8 mouse cellular contexts compared by ENCODE assay signal in the genomic region with DNA sequence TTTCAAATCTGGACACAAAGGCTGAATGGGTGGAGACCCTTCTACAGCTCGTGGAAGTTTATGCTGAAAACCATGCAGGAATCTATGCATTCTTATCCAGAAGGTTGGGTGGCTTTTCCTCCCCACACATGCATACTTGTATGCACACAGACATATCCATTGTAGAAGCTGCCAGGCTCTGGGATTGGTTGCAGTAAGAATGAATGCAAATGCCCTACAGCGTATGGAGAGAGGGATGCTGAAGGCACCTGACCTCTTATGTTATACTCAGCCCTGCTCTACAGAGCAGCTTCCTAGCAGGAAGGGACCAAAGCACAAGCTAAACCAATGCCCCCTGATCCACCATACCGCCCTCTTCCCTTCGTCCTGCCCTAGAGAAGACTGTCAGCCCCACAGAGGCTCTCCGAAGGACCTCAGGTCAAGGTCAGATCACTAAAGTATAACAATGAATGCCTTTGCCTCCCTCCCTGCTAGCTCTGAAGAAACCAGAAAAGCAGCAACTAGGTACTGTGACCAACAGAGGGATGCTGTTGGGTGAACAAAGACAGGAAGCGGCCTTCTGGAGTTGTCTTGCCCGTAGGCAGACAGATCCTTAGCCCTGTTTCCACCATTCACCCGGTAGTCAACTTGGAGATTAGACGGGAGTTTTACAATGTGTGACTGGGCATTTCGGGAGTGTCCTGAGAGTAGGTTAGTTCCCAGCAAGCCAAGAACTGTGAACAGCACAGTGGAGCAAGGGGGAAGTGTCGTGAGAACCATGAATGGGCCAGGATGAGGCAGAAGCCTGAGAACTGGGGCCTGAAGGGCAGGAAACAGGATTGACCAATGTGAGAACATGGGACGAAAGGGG. TPM values are rescaled to one million over a fixed set of nuclear protein-coding genes. Genes with fewer than 3 reads are reported as not detected.
DNase-seq lines count a peak whose midpoint lies in the region; ATAC-seq and TF ChIP-seq lines count a peak whose summit lies in the region.

No protein-coding gene starts in this region.

- H3K4me1 ChIP-seq in heart, embryonic 10.5 days: peaks cover 36% of the 10 kb centered on the region
- peaks cover 12 to 16% of the 10 kb centered on the region in 2 experiments for H3K4me1 ChIP-seq in ES-E14 (ENCODE audit: control insufficient read depth in 2 of 2, insufficient read depth in 2 of 2, low read length in 2 of 2, poor library complexity in 1 of 2)
- peaks cover 27% of the 10 kb centered on the region for H3K4me1 ChIP-seq in heart, embryonic 16.5 days (ENCODE audit: control insufficient read depth, insufficient read depth, low read length)
- peaks cover 13% of the 10 kb centered on the region for H3K4me1 ChIP-seq in midbrain, embryonic 11.5 days (ENCODE audit: control insufficient read depth, insufficient read depth, low read length)

- H3K4me2 ChIP-seq in heart, embryonic 16.5 days (ENCODE audit: low read depth, low read length): peak overlapping the region; percentile 65
- H3K4me2 ChIP-seq in midbrain, embryonic 11.5 days: peak overlapping the region; percentile 68

- DNase-seq in heart, embryonic 10.5 days (ENCODE audit: low spot score): no peak
- DNase-seq in heart, adult 18-20 months: no peak
- DNase-seq in ES-E14 (ENCODE audit: low read depth, low spot score): no peak
- peak; percentile 90 for DNase-seq in midbrain, embryonic 11.5 days (ENCODE audit: low spot score, missing footprints)
- DNase-seq in urinary bladder, postnatal 14 days (ENCODE audit: low spot score): no peak
- DNase-seq in cerebellum, postnatal 25 days: no peak

- H3K27ac ChIP-seq in heart, embryonic 10.5 days: peak overlapping the region; percentile 90
- peak overlapping the region; percentile 23; the same call in 1 of the 2 replicates for H3K27ac ChIP-seq in ES-E14 (ENCODE audit: insufficient read depth, low read depth, low read length, poor library complexity, severe bottlenecking)
- H3K27ac ChIP-seq in heart, embryonic 16.5 days (ENCODE audit: low read length): peak overlapping the region; percentile 74
- peak overlapping the region; percentile 83 for H3K27ac ChIP-seq in midbrain, embryonic 11.5 days (ENCODE audit: low read depth, low read length)

- ATAC-seq in heart, embryonic 16.5 days (replicated peaks; ENCODE audit: extremely low read depth, insufficient read depth, low FRiP score): no peak
- ATAC-seq in midbrain, embryonic 11.5 days (ENCODE audit: low FRiP score): peak; percentile 45
- ATAC-seq in inflammation-experienced regulatory T-cells, adult 6 months: no peak

- 63% methylated on average over 12 of the region's 12 CpGs for WGBS in heart, embryonic 10.5 days
- WGBS in heart, embryonic 16.5 days: 59% methylated on average over 12 of the region's 12 CpGs
- WGBS in midbrain, embryonic 11.5 days: 73% methylated on average over 12 of the region's 12 CpGs

- in situ Hi-C loops in ES-E14 (cut with MboI; ENCODE audit: low sequenced_read_pairs in 2 of 2, unreplicated experiment in 2 of 2): no loop called here

- H3K4me3 ChIP-seq in heart, embryonic 10.5 days: peak overlapping the region; percentile 63
- peak overlapping the region; percentile 40 to 41; a peak in 3 of 4 replicates for H3K4me3 ChIP-seq in ES-E14 (ENCODE audit: insufficient read depth in 1 of 2, low read depth in 1 of 2, low read length in 2 of 2, poor library complexity in 1 of 2, severe bottlenecking in 1 of 2)
- H3K4me3 ChIP-seq in heart, embryonic 16.5 days (ENCODE audit: low read length): peak overlapping the region; percentile 55
- peak overlapping the region; percentile 44 for H3K4me3 ChIP-seq in midbrain, embryonic 11.5 days (ENCODE audit: low read depth, low read length)

- no peaks in the 10 kb centered on the region for H3K27me3 ChIP-seq in heart, embryonic 10.5 days (ENCODE audit: insufficient read depth, poor library complexity, severe bottlenecking)
- no peaks in the 10 kb centered on the region for H3K27me3 ChIP-seq in heart, embryonic 16.5 days (ENCODE audit: control insufficient read depth, insufficient read depth, low read length)
- H3K27me3 ChIP-seq in midbrain, embryonic 11.5 days (ENCODE audit: control insufficient read depth, insufficient read depth, low read length): no peaks in the 10 kb centered on the region

- H3K9ac ChIP-seq in ES-E14 (ENCODE audit: insufficient read depth, low read depth, low read length, poor library complexity, severe bottlenecking): peak overlapping the region; percentile 9; the same call in 1 of the 2 replicates
- peak overlapping the region; percentile 72 for H3K9ac ChIP-seq in heart, embryonic 16.5 days (ENCODE audit: low read length)
- peak overlapping the region; percentile 79 for H3K9ac ChIP-seq in midbrain, embryonic 11.5 days (ENCODE audit: low read length)

- H3K9me3 ChIP-seq in heart, embryonic 10.5 days: no peaks in the 10 kb centered on the region
- no peaks in the 10 kb centered on the region for H3K9me3 ChIP-seq in ES-E14 (ENCODE audit: control insufficient read depth, insufficient read depth, low read depth, low read length)
- no peaks in the 10 kb centered on the region for H3K9me3 ChIP-seq in heart, embryonic 16.5 days (replicated peaks; ENCODE audit: control insufficient read depth, low read length)
- H3K9me3 ChIP-seq in midbrain, embryonic 11.5 days (ENCODE audit: control insufficient read depth, low read length): no peaks in the 10 kb centered on the region

- no peaks in the 10 kb centered on the region for H3K36me3 ChIP-seq in heart, embryonic 10.5 days
- H3K36me3 ChIP-seq in ES-E14 (ENCODE audit: control insufficient read depth, insufficient read depth, low read length, poor library complexity, severe bottlenecking): no peaks in the 10 kb centered on the region
- no peaks in the 10 kb centered on the region for H3K36me3 ChIP-seq in heart, embryonic 16.5 days (ENCODE audit: control insufficient read depth, insufficient read depth)
- no peaks in the 10 kb centered on the region for H3K36me3 ChIP-seq in midbrain, embryonic 11.5 days (ENCODE audit: control insufficient read depth, insufficient read depth, low read length)

TF ChIP-seq in ES-E14, 5 proteins besides CTCF, POLR2A, EP300 and RAD21:
- no peak for TF ChIP-seq CHD2 (IDR thresholded peaks at IDR 0.05; ENCODE audit: low read depth, low read length)
- TF ChIP-seq ZNF384 (IDR thresholded peaks at IDR 0.05; ENCODE audit: low read depth, low read length): no peak
- no peak for TF ChIP-seq HCFC1 (IDR thresholded peaks at IDR 0.05; ENCODE audit: borderline replicate concordance, insufficient read depth, low read length)
- no peak for TF ChIP-seq MAFK (IDR thresholded peaks at IDR 0.05; ENCODE audit: insufficient read depth, low read depth, low read length)
- TF ChIP-seq ZC3H11A (IDR thresholded peaks at IDR 0.05; ENCODE audit: borderline replicate concordance, low read depth, low read length): no peak

RNA-seq across cellular contexts. Expression of a gene that starts 21.6 kb away (rescaled TPM):
- not detected in 2 replicates for polyA plus RNA-seq in heart, embryonic 10.5 days (2016; fragmentation: Nextera tagmentation; extraction: Ambion mirVana)
- under 1 TPM in 1 of 2 experiments, not detected in 1; 0.26 TPM for total RNA-seq in heart, adult 18-20 months (2021)
- 0.27 and 0.37 TPM in 2 replicates for total RNA-seq in ES-E14 (2012; rRNA removed)
- 0.21 and 0.31 TPM in 2 replicates for polyA plus RNA-seq in heart, embryonic 16.5 days (2015; fragmentation: Nextera tagmentation; extraction: Ambion mirVana)
- 0.54 and 0.59 TPM in 2 replicates for polyA plus RNA-seq in midbrain, embryonic 11.5 days (2014; fragmentation: Nextera tagmentation; extraction: Ambion mirVana)
- polyA plus RNA-seq in inflammation-experienced regulatory T-cells, adult 6 months (2017; shearing (Covaris generic)): not detected

RNA-seq across cellular contexts. Expression of a gene that starts 25.5 kb away (rescaled TPM):
- 9.9 and 11.2 TPM in 2 replicates for polyA plus RNA-seq in heart, embryonic 10.5 days (2016; fragmentation: Nextera tagmentation; extraction: Ambion mirVana)
- 10 to 100 TPM; 50.5 to 53.9 TPM for total RNA-seq in heart, adult 18-20 months (2021)
- 12.1 and 19.0 TPM in 2 replicates for total RNA-seq in ES-E14 (2012; rRNA removed)
- 12.4 and 17.2 TPM in 2 replicates for polyA plus RNA-seq in heart, embryonic 16.5 days (2015; fragmentation: Nextera tagmentation; extraction: Ambion mirVana)
- 13.7 TPM in 2 replicates for polyA plus RNA-seq in midbrain, embryonic 11.5 days (2014; fragmentation: Nextera tagmentation; extraction: Ambion mirVana)
- not detected for polyA plus RNA-seq in inflammation-experienced regulatory T-cells, adult 6 months (2017; shearing (Covaris generic))

RNA-seq across cellular contexts. Expression of a gene that starts 34.4 kb away (rescaled TPM):
- polyA plus RNA-seq in heart, embryonic 10.5 days (2016; fragmentation: Nextera tagmentation; extraction: Ambion mirVana): 5.0 and 6.3 TPM in 2 replicates
- 10 to 100 TPM; 30.8 to 32.7 TPM for total RNA-seq in heart, adult 18-20 months (2021)
- total RNA-seq in ES-E14 (2012; rRNA removed): 11.0 and 12.4 TPM in 2 replicates
- polyA plus RNA-seq in heart, embryonic 16.5 days (2015; fragmentation: Nextera tagmentation; extraction: Ambion mirVana): 1.6 and 4.9 TPM in 2 replicates
- polyA plus RNA-seq in midbrain, embryonic 11.5 days (2014; fragmentation: Nextera tagmentation; extraction: Ambion mirVana): 7.2 and 7.3 TPM in 2 replicates
- polyA plus RNA-seq in inflammation-experienced regulatory T-cells, adult 6 months (2017; shearing (Covaris generic)): 1 to 10 TPM in 1 of 3 experiments, under 1 TPM in 2; 0.29 to 1.1 (median 0.66) TPM

RNA-seq across cellular contexts. Expression of a gene that starts 47.1 kb away (rescaled TPM):
- 0.70 and 1.4 TPM in 2 replicates for polyA plus RNA-seq in heart, embryonic 10.5 days (2016; fragmentation: Nextera tagmentation; extraction: Ambion mirVana)
- 1 to 10 TPM in 1 of 2 experiments, under 1 TPM in 1; 0.82 to 4.7 TPM for total RNA-seq in heart, adult 18-20 months (2021)
- 0.40 and 0.58 TPM in 2 replicates for total RNA-seq in ES-E14 (2012; rRNA removed)
- polyA plus RNA-seq in heart, embryonic 16.5 days (2015; fragmentation: Nextera tagmentation; extraction: Ambion mirVana): 3.2 and 4.3 TPM in 2 replicates
- 2.9 and 3.4 TPM in 2 replicates for polyA plus RNA-seq in midbrain, embryonic 11.5 days (2014; fragmentation: Nextera tagmentation; extraction: Ambion mirVana)
- polyA plus RNA-seq in inflammation-experienced regulatory T-cells, adult 6 months (2017; shearing (Covaris generic)): 100 to 1,000 TPM in 1 of 3 experiments, 10 to 100 TPM in 2; 18.7 to 104 (median 96.4) TPM

Comparison
In these comparisons a context has a peak if more than half of its experiments do, and no peak if none do; other contexts are left out.
1. H3K27ac ChIP-seq: peak in every context shown above with its lines; median percentile 90 in heart, embryonic 10.5 days; 83 in midbrain, embryonic 11.5 days; 74 in heart, embryonic 16.5 days; 23 in ES-E14.
2. H3K9ac ChIP-seq: peak in every context shown above with its lines; median percentile 79 in midbrain, embryonic 11.5 days; 72 in heart, embryonic 16.5 days; 9 in ES-E14.
3. RNA of a gene that starts 25.5 kb away (polyA plus RNA-seq): 13.7 TPM in midbrain, embryonic 11.5 days, 12.4 to 17.2 TPM in heart, embryonic 16.5 days and 9.9 to 11.2 TPM in heart, embryonic 10.5 days; not detected in inflammation-experienced regulatory T-cells, adult 6 months; every median in the first group is over 10 times any median in the second.
4. Peak in every context shown above with its lines, with median percentiles within 50 percentile points of each other: H3K4me3 ChIP-seq.